Mouse (Mus musculus) hindbrain, embryonic 10.5 days (tissue): ENCODE results near the gene March4. TPM values are rescaled to one million over a fixed set of nuclear protein-coding genes. Genes with fewer than 3 reads are reported as not detected.

ENCODE experiments used
- DNase-seq: peaks from one replicate; pipeline ENCODE4 v3.0.0-alpha.2; 2017; ENCODE audit warnings: low spot score
- H3K27ac ChIP-seq: fragments of 300-500 bp; sonication (generic); 2 replicates; pipeline ENCODE4 v1.5.1; 2016; ENCODE audit warnings: mild to moderate bottlenecking, moderate library complexity
- H3K27me3 ChIP-seq: fragments of 300-500 bp; sonication (generic); 2 replicates; pipeline ENCODE4 v1.6.1; 2016; ENCODE audit warnings: mild to moderate bottlenecking; ENCODE audit not compliant: poor library complexity, insufficient read depth, severe bottlenecking
- H3K36me3 ChIP-seq: fragments of 300-500 bp; sonication (generic); 2 replicates; pipeline ENCODE4 v1.6.1; 2016; ENCODE audit warnings: mild to moderate bottlenecking, moderate library complexity
- H3K4me1 ChIP-seq: fragments of 300-500 bp; sonication (generic); replicated peaks from 2 replicates; pipeline ENCODE4 v1.6.1; 2016; ENCODE audit warnings: mild to moderate bottlenecking
- H3K4me3 ChIP-seq: fragments of 300-500 bp; sonication (generic); 2 replicates; pipeline ENCODE4 v1.5.1; 2016; ENCODE audit warnings: mild to moderate bottlenecking, moderate library complexity
- H3K9me3 ChIP-seq: fragments of 300-500 bp; sonication (generic); 2 replicates; pipeline ENCODE4 v1.6.1; 2016; ENCODE audit warnings: mild to moderate bottlenecking, moderate library complexity
- WGBS: fragments of 180-500 bp; shearing (Covaris S2); methylation state at CpG from one replicate; pipeline ENCODE4 v1.1.7; 2016; 5-methylcytosine and 5-hydroxymethylcytosine counted together
- polyA plus RNA-seq: library from polyadenylated mRNA; unstranded; fragments of >200 nt; fragmentation: Nextera tagmentation; extraction: Ambion mirVana; gene quantifications from 2 replicates; pipeline ENCODE4 v1.2.1, GENCODE M21; 2016

The March4 gene
- polyA plus RNA-seq, 1 experiment from 2014 or later, result 0.92 TPM

DNA sequence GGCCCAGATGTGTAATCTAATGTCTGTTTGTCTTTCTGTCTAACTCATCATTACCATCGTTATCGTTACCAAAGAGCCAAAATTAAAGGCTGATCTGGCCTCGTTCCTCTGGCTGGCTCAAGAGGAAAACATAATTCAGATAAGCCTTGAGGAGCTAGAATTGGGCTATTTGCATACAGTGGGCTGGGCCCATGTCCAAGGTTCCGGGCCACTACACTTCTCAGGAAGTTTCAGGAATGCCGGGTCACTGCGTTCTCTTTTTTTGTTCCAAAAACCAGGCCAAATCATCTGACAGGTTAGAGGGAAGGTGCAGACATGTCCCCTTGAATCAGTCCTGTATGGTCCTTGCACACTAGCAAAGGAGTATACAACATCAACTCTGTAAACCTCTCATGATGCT lies 74.2 kb downstream of the March4 start:
- WGBS, result 83% methylated on average over 6 of the region's 6 CpGs
- DNase-seq, result no peak
- H3K27ac ChIP-seq, result no peak overlapping the region
- no peaks in the 10 kb centered on the region for H3K36me3 ChIP-seq
- no peaks in the 10 kb centered on the region for H3K9me3 ChIP-seq
- no peaks in the 10 kb centered on the region for H3K27me3 ChIP-seq
- no peaks in the 10 kb centered on the region for H3K4me1 ChIP-seq
- H3K4me3 ChIP-seq, result no peak overlapping the region

DNA sequence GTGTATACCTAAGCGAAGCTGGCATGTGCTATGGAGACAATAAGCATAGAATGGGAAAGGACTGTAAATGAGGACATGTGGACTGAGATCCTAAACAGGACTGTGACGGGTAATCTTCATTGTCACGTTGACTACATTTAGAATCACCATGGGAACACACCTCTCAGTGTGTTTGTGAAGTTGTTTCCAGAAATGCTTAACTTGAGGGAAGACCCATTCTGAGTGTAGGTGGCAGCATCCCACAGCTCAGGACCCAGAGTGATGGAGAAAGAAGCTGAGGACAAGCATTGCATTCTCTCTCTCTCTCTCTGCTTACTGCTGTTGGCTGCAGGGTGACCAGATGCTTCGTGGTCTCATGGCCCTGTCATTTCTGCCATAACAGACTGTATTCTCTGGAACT lies 79.1 kb downstream of the March4 start:
- no peaks in the 10 kb centered on the region for H3K36me3 ChIP-seq
- 0 out of 2 replicates have a peak, but pooled peaks cover 4% of the 10 kb centered on the region for H3K4me1 ChIP-seq
- no peaks in the 10 kb centered on the region for H3K27me3 ChIP-seq
- H3K9me3 ChIP-seq, result no peaks in the 10 kb centered on the region
- DNase-seq, result no peak
- H3K27ac ChIP-seq, result no peak overlapping the region
- H3K4me3 ChIP-seq, result no peak overlapping the region
- WGBS, result 86% methylated on average over 4 of the region's 4 CpGs

DNA sequence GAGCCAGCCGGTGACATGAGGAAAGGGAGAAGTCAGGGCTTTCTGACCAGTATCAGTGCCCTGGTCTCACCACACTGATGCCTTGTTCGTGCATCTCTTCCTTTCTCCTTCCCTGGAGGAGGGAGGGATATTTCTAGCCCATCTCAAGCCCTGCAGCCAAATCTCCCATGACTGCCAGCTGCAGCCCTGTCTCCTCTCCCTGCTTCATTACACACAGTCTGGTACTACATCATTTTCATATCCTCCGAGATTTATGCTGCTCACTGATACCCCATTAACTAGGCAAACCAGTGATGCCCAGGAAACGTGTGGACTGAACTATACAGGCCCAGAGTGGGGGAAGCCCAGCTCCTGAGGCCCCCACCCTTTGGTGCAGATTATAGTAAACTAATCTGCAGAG lies 80.8 kb downstream of the March4 start:
- Histone ChIP-seq H3K4me1 (0 out of 2 replicates have a peak, but pooled peaks cover 4% of the 10 kb centered on the region), H3K27me3 (no peaks in the 10 kb centered on the region), H3K27ac (0 out of 2 replicates have a peak overlapping the region, but pooled peaks have one; percentile 50), H3K4me3 (no peak overlapping the region), H3K9me3 (no peaks in the 10 kb centered on the region), H3K36me3 (no peaks in the 10 kb centered on the region)
- DNase-seq, result no peak
- WGBS, result 80% methylated on average over 4 of the region's 4 CpGs

DNA sequence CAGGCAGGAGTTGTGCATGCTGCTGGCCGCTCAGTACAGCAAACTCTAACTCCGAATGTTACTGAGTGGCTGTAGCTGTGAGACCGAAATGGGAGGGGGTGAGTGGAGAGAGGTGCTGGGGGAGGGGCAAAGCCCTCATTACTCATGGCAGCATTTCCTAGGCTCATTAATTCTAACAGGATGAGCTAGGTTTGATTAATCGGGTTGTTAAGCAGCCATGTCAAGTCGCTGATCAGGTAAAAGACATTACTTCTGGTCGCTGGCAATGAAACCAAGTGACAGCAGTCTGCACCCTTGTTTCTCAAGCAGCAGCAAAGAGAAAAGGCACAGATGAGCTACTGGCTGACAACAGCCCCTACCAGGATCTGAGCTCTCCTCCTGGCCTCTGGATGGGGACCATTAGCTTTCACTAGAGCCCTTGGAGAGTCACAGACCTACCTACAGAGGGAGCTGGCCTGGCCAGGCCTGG lies 82.0 kb downstream of the March4 start:
- no peak for DNase-seq
- 76% methylated on average over 6 of the region's 6 CpGs for WGBS

DNA sequence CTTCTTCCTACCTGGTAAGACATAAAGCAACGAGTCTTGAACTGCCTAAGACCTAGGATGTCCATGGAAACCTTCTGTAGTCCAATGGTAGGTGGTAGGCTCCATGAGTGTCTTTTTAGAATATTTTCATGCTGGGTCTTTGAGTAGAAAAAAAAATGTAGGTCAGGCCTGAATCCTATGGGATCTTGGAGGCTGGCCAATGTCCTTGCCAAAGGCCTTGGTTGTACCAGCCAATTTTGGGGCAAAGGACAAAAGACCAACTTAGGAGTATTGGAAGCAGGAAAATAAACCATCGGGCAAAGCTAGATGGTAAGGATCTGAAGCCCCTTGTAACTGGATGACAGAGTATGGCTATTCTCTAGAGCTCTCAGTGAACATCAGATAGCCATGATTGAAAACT lies 83.9 kb downstream of the March4 start:
- H3K27me3 ChIP-seq, result no peaks in the 10 kb centered on the region
- 0 out of 2 replicates have a peak, but pooled peaks cover 4% of the 10 kb centered on the region for H3K4me1 ChIP-seq
- no peaks in the 10 kb centered on the region for H3K36me3 ChIP-seq
- H3K9me3 ChIP-seq, result no peaks in the 10 kb centered on the region
- H3K4me3 ChIP-seq, result no peak overlapping the region
- H3K27ac ChIP-seq, result no peak overlapping the region
- WGBS, result 85% methylated on average over 2 of the region's 2 CpGs
- DNase-seq, result no peak

More for the DNA sequence above, 82.0 kb downstream of the March4 start:
- H3K9me3 ChIP-seq, result no peaks in the 10 kb centered on the region
- 0 out of 2 replicates have a peak, but pooled peaks cover 4% of the 10 kb centered on the region for H3K4me1 ChIP-seq
- H3K27me3 ChIP-seq, result no peaks in the 10 kb centered on the region
- no peak overlapping the region for H3K27ac ChIP-seq
- H3K36me3 ChIP-seq, result no peaks in the 10 kb centered on the region
- H3K4me3 ChIP-seq, result no peak overlapping the region

DNA sequence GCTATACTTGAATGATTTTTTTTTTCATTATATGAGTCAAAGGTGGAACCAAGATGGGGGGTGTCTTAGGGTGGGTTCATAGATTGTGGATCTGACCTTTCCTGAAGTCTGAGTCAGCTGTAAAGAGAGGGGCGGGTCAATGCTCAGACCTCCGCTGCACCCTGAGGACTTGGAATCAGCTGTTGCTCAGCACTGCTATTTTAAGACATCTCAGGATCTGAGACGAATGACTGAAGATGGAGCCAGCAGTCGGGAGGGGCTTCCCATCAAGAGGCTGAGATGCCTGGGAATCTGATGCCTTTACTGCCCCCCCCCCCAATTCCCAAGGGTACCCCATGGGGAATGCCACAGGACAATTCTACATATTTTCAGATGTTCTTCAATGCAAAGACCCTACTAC lies 85.9 kb downstream of the March4 start:
- no peak overlapping the region for H3K4me3 ChIP-seq
- WGBS, result 85% methylated on average over 4 of the region's 4 CpGs

DNA sequence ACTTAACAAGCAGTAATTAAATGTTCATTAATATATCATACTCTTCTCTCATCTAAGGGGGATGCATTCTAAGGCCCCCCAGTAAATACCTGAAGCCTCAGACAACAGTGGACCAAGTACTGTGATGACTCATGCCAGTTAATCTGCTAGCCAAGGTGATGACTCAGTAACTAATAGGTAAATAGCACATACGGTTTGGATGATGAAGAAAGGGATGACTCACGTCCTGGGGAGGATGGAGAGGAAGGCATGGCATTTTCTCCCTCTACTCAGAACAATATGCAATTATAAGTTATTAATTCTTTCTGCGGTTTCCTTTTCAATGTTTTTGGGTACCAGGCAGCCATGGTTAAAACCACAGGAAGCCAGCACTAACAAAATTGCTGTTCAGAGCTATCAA lies 87.0 kb downstream of the March4 start:
- H3K4me1 ChIP-seq, result 0 out of 2 replicates have a peak, but pooled peaks cover 1% of the 10 kb centered on the region
- DNase-seq, result no peak
- H3K9me3 ChIP-seq, result no peaks in the 10 kb centered on the region
- 85% methylated on average over 3 of the region's 3 CpGs for WGBS
- no peaks in the 10 kb centered on the region for H3K36me3 ChIP-seq
- no peak overlapping the region for H3K4me3 ChIP-seq
- no peak overlapping the region for H3K27ac ChIP-seq
- no peaks in the 10 kb centered on the region for H3K27me3 ChIP-seq

More for the DNA sequence above, 85.9 kb downstream of the March4 start:
- no peaks in the 10 kb centered on the region for H3K9me3 ChIP-seq
- H3K4me1 ChIP-seq, result 0 out of 2 replicates have a peak, but pooled peaks cover 4% of the 10 kb centered on the region
- no peaks in the 10 kb centered on the region for H3K27me3 ChIP-seq
- DNase-seq, result no peak
- no peak overlapping the region for H3K27ac ChIP-seq
- H3K36me3 ChIP-seq, result no peaks in the 10 kb centered on the region

DNA sequence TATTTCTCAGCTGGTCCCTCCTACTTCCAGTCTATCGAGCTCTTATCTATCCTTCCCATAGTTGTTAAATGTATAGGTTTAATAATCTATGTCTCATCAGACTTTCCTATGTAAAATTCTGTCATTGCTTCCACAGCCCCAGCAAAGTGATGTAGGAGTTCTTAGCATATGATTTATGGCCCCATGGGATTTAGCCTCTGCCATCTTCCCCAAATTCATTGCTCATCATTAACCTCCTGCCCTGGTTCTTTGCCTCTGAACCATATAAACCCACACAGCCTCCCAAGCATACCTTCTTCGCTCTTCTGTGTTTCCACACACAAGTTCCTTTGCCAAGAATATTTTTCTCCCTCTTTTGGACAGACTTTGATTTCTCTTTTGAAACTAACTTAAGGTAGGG lies 94.0 kb downstream of the March4 start:
- H3K4me1 ChIP-seq, result 0 out of 2 replicates have a peak, but pooled peaks cover 3% of the 10 kb centered on the region
- DNase-seq, result no peak
- no peaks in the 10 kb centered on the region for H3K36me3 ChIP-seq
- no peak overlapping the region for H3K27ac ChIP-seq
- H3K9me3 ChIP-seq, result no peaks in the 10 kb centered on the region
- no peak overlapping the region for H3K4me3 ChIP-seq
- WGBS, result 96% methylated on average over 2 of the region's 2 CpGs
- no peaks in the 10 kb centered on the region for H3K27me3 ChIP-seq

DNA sequence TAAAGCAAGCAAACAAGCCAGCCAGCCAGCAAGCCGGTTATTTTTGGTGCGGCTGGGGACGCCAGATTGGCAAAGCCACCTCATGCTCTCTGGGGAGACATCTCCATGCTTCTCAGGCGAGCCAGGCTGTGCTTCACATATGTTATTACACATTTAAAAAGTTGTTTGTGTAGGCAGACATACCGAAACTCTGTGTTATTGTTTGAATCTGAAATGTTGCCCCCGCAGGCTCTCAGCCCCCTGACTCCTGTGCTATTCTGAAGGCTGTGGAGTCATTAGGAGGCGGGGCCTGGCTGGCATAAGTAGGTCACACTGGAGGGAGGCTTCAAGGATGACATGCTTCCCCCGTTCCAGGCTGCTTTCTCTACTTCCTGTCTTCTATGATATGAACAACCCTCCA lies 97.6 kb downstream of the March4 start:
- WGBS, result 78% methylated on average over 8 of the region's 8 CpGs
- no peak for DNase-seq

DNA sequence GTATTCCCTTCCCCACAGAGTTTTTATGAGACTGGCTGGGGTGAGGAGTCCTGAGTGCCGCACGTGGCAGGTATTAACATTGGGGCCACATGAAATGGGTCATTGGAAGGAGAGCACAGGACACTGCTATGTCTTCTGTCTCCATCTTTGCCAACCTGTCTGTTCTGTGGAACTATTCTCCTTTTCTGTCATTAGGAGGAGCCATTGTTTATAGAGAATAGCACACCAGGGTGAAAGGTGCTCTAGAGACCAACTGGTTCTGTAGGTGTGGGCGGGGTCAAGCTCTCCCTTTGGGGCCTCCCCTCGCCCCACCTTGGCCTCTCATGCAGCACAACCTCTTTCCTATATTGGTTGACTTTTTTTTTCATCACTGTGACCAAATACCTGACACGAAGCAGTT lies 99.8 kb downstream of the March4 start:
- 78% methylated on average over 5 of the region's 5 CpGs for WGBS

More for the DNA sequence above, 97.6 kb downstream of the March4 start:
- H3K27me3 ChIP-seq, result no peaks in the 10 kb centered on the region
- no peaks in the 10 kb centered on the region for H3K36me3 ChIP-seq
- 0 out of 2 replicates have a peak, but pooled peaks cover 3% of the 10 kb centered on the region for H3K4me1 ChIP-seq
- no peaks in the 10 kb centered on the region for H3K9me3 ChIP-seq
- no peak overlapping the region for H3K27ac ChIP-seq
- no peak overlapping the region for H3K4me3 ChIP-seq

DNA sequence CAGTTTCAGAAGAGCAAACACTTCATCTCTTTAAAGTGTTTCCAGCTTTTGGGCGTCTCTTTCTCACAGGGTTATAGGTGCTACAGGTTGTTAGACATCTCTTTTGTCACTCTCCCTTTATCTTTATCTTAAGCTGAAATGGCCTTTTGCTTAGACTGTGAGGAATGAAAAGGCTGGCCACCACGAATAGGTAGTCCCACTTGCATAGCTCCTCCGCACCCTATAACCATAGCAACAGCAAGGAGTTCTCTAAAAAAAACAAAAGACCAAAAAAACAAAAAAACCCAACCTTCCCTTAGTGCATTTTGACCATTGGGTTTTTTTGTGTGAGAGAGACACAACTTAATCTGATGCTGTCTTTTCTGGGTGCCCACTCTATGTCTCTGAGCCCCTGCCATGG lies 102.2 kb downstream of the March4 start:
- no peak overlapping the region for H3K4me3 ChIP-seq
- H3K9me3 ChIP-seq, result no peaks in the 10 kb centered on the region
- H3K27me3 ChIP-seq, result no peaks in the 10 kb centered on the region
- no peak overlapping the region for H3K27ac ChIP-seq
- H3K4me1 ChIP-seq, result 0 out of 2 replicates have a peak, but pooled peaks cover 3% of the 10 kb centered on the region
- 57% methylated on average over 3 of the region's 3 CpGs for WGBS
- H3K36me3 ChIP-seq, result no peaks in the 10 kb centered on the region
- DNase-seq, result no peak

More for the DNA sequence above, 99.8 kb downstream of the March4 start:
- Histone ChIP-seq H3K27ac (no peak overlapping the region), H3K27me3 (no peaks in the 10 kb centered on the region), H3K4me1 (0 out of 2 replicates have a peak, but pooled peaks cover 3% of the 10 kb centered on the region), H3K36me3 (no peaks in the 10 kb centered on the region), H3K9me3 (no peaks in the 10 kb centered on the region), H3K4me3 (no peak overlapping the region)
- DNase-seq, result no peak

DNA sequence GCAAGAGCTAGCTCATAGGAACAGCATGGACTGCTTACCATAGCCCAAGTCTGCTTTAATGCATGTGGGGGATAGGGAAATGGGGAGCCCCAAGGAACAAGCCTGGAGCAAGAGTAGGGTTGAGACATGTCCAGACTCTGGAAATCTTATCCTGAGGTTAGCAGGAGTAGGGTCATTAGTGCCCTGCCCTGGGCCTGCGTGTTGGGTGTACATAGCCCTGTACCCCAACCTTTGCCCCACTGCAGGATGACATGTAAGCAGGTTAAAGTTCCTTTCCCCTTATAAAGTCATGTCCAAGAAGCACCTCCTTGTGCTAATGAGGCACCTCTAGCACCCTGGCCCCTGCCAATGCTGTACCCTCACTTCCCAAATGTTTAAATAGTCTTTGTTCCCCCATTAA lies 104.2 kb downstream of the March4 start:
- DNase-seq, result no peak
- Histone ChIP-seq H3K36me3 (no peaks in the 10 kb centered on the region), H3K27me3 (no peaks in the 10 kb centered on the region), H3K27ac (no peak overlapping the region), H3K4me3 (no peak overlapping the region), H3K4me1 (no peaks in the 10 kb centered on the region), H3K9me3 (no peaks in the 10 kb centered on the region)
- whole genome bisulfite sequencing, result 97% methylated on average over 1 of the region's 1 CpGs

DNA sequence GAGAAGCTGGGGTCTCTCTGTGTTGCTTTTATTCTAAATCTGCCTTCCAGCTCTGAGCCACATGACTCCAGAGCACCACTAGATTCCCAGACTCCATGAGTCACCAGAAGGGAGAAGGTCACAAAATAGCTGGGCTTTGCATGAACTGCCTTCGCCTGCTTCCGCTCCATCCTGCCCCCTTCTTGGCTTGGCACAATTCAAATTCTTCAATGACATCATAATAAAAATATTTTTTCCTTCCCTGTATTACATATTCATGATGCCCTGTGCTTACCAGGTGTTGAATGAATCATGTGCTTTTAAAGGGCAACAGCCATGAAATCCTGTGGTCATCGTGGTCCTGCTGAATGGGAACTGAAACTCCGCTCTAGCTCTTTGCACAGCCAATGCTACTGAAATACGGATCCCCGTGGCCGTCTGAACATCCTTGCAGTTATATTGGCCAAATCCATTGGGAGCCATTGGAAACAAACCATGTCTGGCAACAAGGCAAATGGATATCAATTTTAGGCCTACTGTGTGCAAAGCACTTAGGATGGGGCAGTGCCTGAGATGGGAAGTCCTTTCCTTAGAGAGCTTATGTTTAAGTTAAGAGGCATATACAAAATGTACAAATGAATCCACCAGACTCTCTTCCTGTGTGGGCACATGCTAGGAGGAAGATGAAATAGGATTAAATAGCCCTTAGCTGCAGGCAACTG lies 107.5 kb downstream of the March4 start:
- H3K36me3 ChIP-seq, result no peaks in the 10 kb centered on the region
- DNase-seq, result no peak
- H3K27me3 ChIP-seq, result no peaks in the 10 kb centered on the region
- H3K9me3 ChIP-seq, result no peaks in the 10 kb centered on the region
- WGBS, result 90% methylated on average over 7 of the region's 7 CpGs
- H3K27ac ChIP-seq, result no peak overlapping the region
- H3K4me3 ChIP-seq, result no peak overlapping the region
- H3K4me1 ChIP-seq, result no peaks in the 10 kb centered on the region
